ENCODE assay signal across 8 mouse cellular contexts in genomic region chr4:107223225-107224204, GRCm38 (mm10). TPM values are rescaled to one million over a fixed set of nuclear protein-coding genes. Genes with fewer than 3 reads are reported as not detected.
DNase-seq lines count a peak whose midpoint lies in the region; ATAC-seq lines count a peak whose summit lies in the region.
"Had no signal": no experiment of that assay in that cellular context is flagged by ENCODE, and none has a peak within 500 bp of the region (broad histone marks: within the 10 kb centered on the region; RNA-seq: fewer than 3 reads in every experiment).

No protein-coding gene starts in this region.

- no peak overlapping the region for H3K4me3 ChIP-seq in liver, embryonic 11.5 days (ENCODE audit: low read depth, low read length)
- no peak overlapping the region for H3K4me3 ChIP-seq in intestine, embryonic 15.5 days (replicated peaks)

- ATAC-seq in liver, embryonic 11.5 days (replicated peaks; ENCODE audit: low FRiP score), result no peak; the same call in 1 of the 2 replicates
- peak; percentile 45; the same call in 1 of the 2 replicates for ATAC-seq in intestine, embryonic 15.5 days
- ATAC-seq in megakaryocyte progenitor cell, adult 5-6 weeks (replicated peaks; ENCODE audit: poor library complexity), result peak; percentile 83
- no peak for ATAC-seq in frontal cortex, adult (ENCODE audit: low TSS enrichment)

- no peak overlapping the region for H3K4me2 ChIP-seq in liver, embryonic 11.5 days
- no peak overlapping the region for H3K4me2 ChIP-seq in intestine, embryonic 15.5 days (replicated peaks)

- no peaks in the 10 kb centered on the region for H3K27me3 ChIP-seq in liver, embryonic 11.5 days (replicated peaks; ENCODE audit: control insufficient read depth, insufficient read depth, low read length)
- H3K27me3 ChIP-seq in intestine, embryonic 15.5 days (replicated peaks), result no peaks in the 10 kb centered on the region

- H3K36me3 ChIP-seq in liver, embryonic 11.5 days (ENCODE audit: control insufficient read depth, insufficient read depth, low read length), result no peaks in the 10 kb centered on the region
- H3K36me3 ChIP-seq in intestine, embryonic 15.5 days, result no peaks in the 10 kb centered on the region

- peak; percentile 51 for DNase-seq in liver
- no peak for DNase-seq in liver, embryonic 11.5 days (ENCODE audit: low spot score)
- peak; percentile 76 for DNase-seq in adrenal gland, postnatal 10 days
- peak; percentile 37 for DNase-seq in gastrocnemius, adult 18-20 months (ENCODE audit: low spot score)

- H3K4me1 ChIP-seq in liver, embryonic 11.5 days (replicated peaks; ENCODE audit: control insufficient read depth, insufficient read depth, low read length), result peaks cover 3% of the 10 kb centered on the region
- no peaks in the 10 kb centered on the region for H3K4me1 ChIP-seq in intestine, embryonic 15.5 days (replicated peaks)

- WGBS in liver, embryonic 11.5 days, result 72% methylated on average over 11 of the region's 11 CpGs
- 65% methylated on average over 11 of the region's 11 CpGs for WGBS in intestine, embryonic 15.5 days

- H3K27ac ChIP-seq in liver, embryonic 11.5 days (ENCODE audit: low read depth, low read length), result no peak overlapping the region
- no peak overlapping the region for H3K27ac ChIP-seq in intestine, embryonic 15.5 days

- no peak overlapping the region for H3K9ac ChIP-seq in liver, embryonic 11.5 days (ENCODE audit: low read depth, low read length)
- no peak overlapping the region for H3K9ac ChIP-seq in intestine, embryonic 15.5 days

- H3K9me3 ChIP-seq in liver, embryonic 11.5 days (ENCODE audit: control insufficient read depth, low read length), result no peaks in the 10 kb centered on the region
- H3K9me3 ChIP-seq in intestine, embryonic 15.5 days, result no peaks in the 10 kb centered on the region

RNA-seq across cellular contexts. Expression of gene Ldlrad1, which starts 14.5 kb away (rescaled TPM):
- not detected in 2 replicates for polyA plus RNA-seq in liver, embryonic 11.5 days (2014; fragmentation: Nextera tagmentation; extraction: Ambion mirVana)
- under 1 TPM in 1 of 2 experiments, not detected in 1; 0.27 TPM for total RNA-seq in adrenal gland, postnatal 10 days (2021)
- not detected for total RNA-seq in gastrocnemius, adult 18-20 months (2021)
- polyA plus RNA-seq in intestine, embryonic 15.5 days (2015; fragmentation: Nextera tagmentation; extraction: Ambion mirVana), result not detected in 2 replicates
- not detected in 2 replicates for total RNA-seq in megakaryocyte progenitor cell, adult 5-6 weeks (2015)
- not detected in 2 replicates for total RNA-seq in megakaryocyte progenitor cell, adult 5-6 weeks (2017)
- polyA plus RNA-seq: limb, embryonic 11.5 days had no signal

RNA-seq across cellular contexts. Expression of gene Lrrc42, which starts 29.8 kb away (rescaled TPM):
- 40.7 and 41.1 TPM in 2 replicates for polyA plus RNA-seq in liver, embryonic 11.5 days (2014; fragmentation: Nextera tagmentation; extraction: Ambion mirVana)
- total RNA-seq in adrenal gland, postnatal 10 days (2021), result 10 to 100 TPM; 29.3 to 29.5 TPM
- total RNA-seq in gastrocnemius, adult 18-20 months (2021), result 1 to 10 TPM; 7.9 to 9.5 TPM
- 53.5 TPM in 2 replicates for polyA plus RNA-seq in intestine, embryonic 15.5 days (2015; fragmentation: Nextera tagmentation; extraction: Ambion mirVana)
- 11.0 and 13.8 TPM in 2 replicates for total RNA-seq in megakaryocyte progenitor cell, adult 5-6 weeks (2015)
- total RNA-seq in megakaryocyte progenitor cell, adult 5-6 weeks (2017), result 6.5 and 7.0 TPM in 2 replicates

RNA-seq across cellular contexts. Expression of gene Hspb11, which starts 29.9 kb away (rescaled TPM):
- polyA plus RNA-seq in liver, embryonic 11.5 days (2014; fragmentation: Nextera tagmentation; extraction: Ambion mirVana), result 14.8 and 16.0 TPM in 2 replicates
- 10 to 100 TPM; 21.9 to 28.5 TPM for total RNA-seq in adrenal gland, postnatal 10 days (2021)
- 1 to 10 TPM; 9.2 to 9.7 TPM for total RNA-seq in gastrocnemius, adult 18-20 months (2021)
- polyA plus RNA-seq in intestine, embryonic 15.5 days (2015; fragmentation: Nextera tagmentation; extraction: Ambion mirVana), result 29.4 and 31.9 TPM in 2 replicates
- total RNA-seq in megakaryocyte progenitor cell, adult 5-6 weeks (2015), result 12.1 and 13.9 TPM in 2 replicates
- total RNA-seq in megakaryocyte progenitor cell, adult 5-6 weeks (2017), result 8.1 and 17.6 TPM in 2 replicates

RNA-seq across cellular contexts. Expression of gene Tceanc2, which starts 44.6 kb away (rescaled TPM):
- polyA plus RNA-seq in liver, embryonic 11.5 days (2014; fragmentation: Nextera tagmentation; extraction: Ambion mirVana), result 23.0 and 32.3 TPM in 2 replicates
- 10 to 100 TPM; 22.4 to 22.8 TPM for total RNA-seq in adrenal gland, postnatal 10 days (2021)
- total RNA-seq in gastrocnemius, adult 18-20 months (2021), result 10 to 100 TPM; 10.9 to 13.0 TPM
- 21.8 and 35.1 TPM in 2 replicates for polyA plus RNA-seq in intestine, embryonic 15.5 days (2015; fragmentation: Nextera tagmentation; extraction: Ambion mirVana)
- 17.3 and 25.5 TPM in 2 replicates for total RNA-seq in megakaryocyte progenitor cell, adult 5-6 weeks (2015)
- total RNA-seq in megakaryocyte progenitor cell, adult 5-6 weeks (2017), result 20.5 and 25.3 TPM in 2 replicates

RNA-seq across cellular contexts. Expression of gene Tmem59, which starts 45.3 kb away (rescaled TPM):
- polyA plus RNA-seq in liver, embryonic 11.5 days (2014; fragmentation: Nextera tagmentation; extraction: Ambion mirVana), result 221 and 223 TPM in 2 replicates
- 100 to 1,000 TPM; 288 to 289 TPM for total RNA-seq in adrenal gland, postnatal 10 days (2021)
- total RNA-seq in gastrocnemius, adult 18-20 months (2021), result 10 to 100 TPM; 74.4 to 89.6 TPM
- 394 and 425 TPM in 2 replicates for polyA plus RNA-seq in intestine, embryonic 15.5 days (2015; fragmentation: Nextera tagmentation; extraction: Ambion mirVana)
- total RNA-seq in megakaryocyte progenitor cell, adult 5-6 weeks (2015), result 267 and 292 TPM in 2 replicates
- total RNA-seq in megakaryocyte progenitor cell, adult 5-6 weeks (2017), result 122 and 151 TPM in 2 replicates

Comparison
In these comparisons a context has a peak if more than half of its experiments do, and no peak if none do; other contexts are left out.
1. ATAC-seq: peak in intestine, embryonic 15.5 days (single experiment) and megakaryocyte progenitor cell, adult 5-6 weeks (single experiment); none in liver, embryonic 11.5 days (single experiment) and frontal cortex, adult (single experiment).